Mouse (Mus musculus) CD4-positive helper T cell, adult 2 months (primary cell): ENCODE measurements around the gene Sox13.

Source experiments
- DNase-seq: peaks from one replicate; pipeline ENCODE4 v3.0.0-alpha.2; 2012; ENCODE audit warnings: low read depth, missing footprints, low spot score

Sox13 gene

GRCm38 (mm10) chr1:133332656-133333430 lies 91.3 kb downstream of the Sox13 start:
- DNase-seq, result no peak
